Mouse (Mus musculus) liver, embryonic 12.5 days (tissue): ENCODE measurements around the gene Morn2. TPM values are rescaled to one million over a fixed set of nuclear protein-coding genes. Genes with fewer than 3 reads are reported as not detected.

Experiments
- ATAC-seq: fragments of 200-750 bp; cut with Nextera tagmentation; 2 replicates; pipeline ENCODE4 v1.8.0; 2017; ENCODE audit warnings: moderate number of reproducible peaks, mild to moderate bottlenecking, moderate library complexity
- H3K27ac ChIP-seq: fragments of 300-500 bp; sonication (generic); 2 replicates; pipeline ENCODE4 v1.5.1; 2016; ENCODE audit warnings: mild to moderate bottlenecking
- H3K27me3 ChIP-seq: fragments of 300-500 bp; sonication (generic); replicated peaks from 2 replicates; pipeline ENCODE4 v1.6.1; 2016; ENCODE audit warnings: mild to moderate bottlenecking, moderate library complexity
- H3K36me3 ChIP-seq: fragments of 300-500 bp; sonication (generic); 2 replicates; pipeline ENCODE4 v1.6.1; 2016; ENCODE audit warnings: mild to moderate bottlenecking, moderate library complexity
- H3K4me1 ChIP-seq: fragments of 300-500 bp; sonication (generic); 2 replicates; pipeline ENCODE4 v1.6.1; 2016
- H3K4me2 ChIP-seq: fragments of 300-500 bp; sonication (generic); 2 replicates; pipeline ENCODE4 v1.6.1; 2016; ENCODE audit warnings: mild to moderate bottlenecking, moderate library complexity
- H3K4me3 ChIP-seq: fragments of 300-500 bp; sonication (generic); 2 replicates; pipeline ENCODE4 v1.5.1; 2016; ENCODE audit warnings: mild to moderate bottlenecking, moderate library complexity
- H3K9ac ChIP-seq: fragments of 300-500 bp; sonication (generic); 2 replicates; pipeline ENCODE4 v1.6.1; 2016; ENCODE audit warnings: mild to moderate bottlenecking, moderate library complexity
- H3K9me3 ChIP-seq: fragments of 300-500 bp; sonication (generic); replicated peaks from 2 replicates; pipeline ENCODE4 v1.6.1; 2016; ENCODE audit warnings: mild to moderate bottlenecking, moderate library complexity
- WGBS: fragments of 180-500 bp; shearing (Covaris S2); methylation state at CpG from one replicate; pipeline ENCODE4 v1.1.7; 2016; ENCODE audit not compliant: insufficient replicate concordance; 5-methylcytosine and 5-hydroxymethylcytosine counted together
- polyA plus RNA-seq: library from polyadenylated mRNA; unstranded; fragments of >200 nt; fragmentation: Nextera tagmentation; extraction: Ambion mirVana; gene quantifications from 2 replicates; pipeline ENCODE4 v1.2.1, GENCODE M21; 2016

The Morn2 gene
- polyA plus RNA-seq, 1 experiment from 2014 or later = 13.3 TPM

DNA sequence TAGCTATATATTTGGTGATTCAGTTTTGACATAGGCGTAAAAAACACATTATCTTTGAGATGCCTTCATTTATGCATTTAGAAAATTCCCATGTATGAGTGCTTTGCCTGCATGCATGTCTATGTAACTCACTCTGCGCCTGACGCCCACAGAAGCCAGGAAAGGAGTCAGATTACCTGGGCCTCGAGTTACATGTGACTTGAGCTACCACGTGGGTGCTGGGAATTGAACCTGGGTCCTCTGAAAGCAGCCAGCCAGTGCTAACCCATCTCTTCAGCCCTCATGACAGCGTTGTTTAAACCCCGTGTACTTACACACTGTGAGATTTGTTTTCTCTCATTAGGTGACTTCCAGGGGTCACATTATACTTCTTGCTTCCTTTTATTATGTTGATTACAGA, 34.5 kb downstream of the Morn2 start:
- H3K27me3 ChIP-seq = no peaks in the 10 kb centered on the region
- no peaks in the 10 kb centered on the region for H3K36me3 ChIP-seq
- H3K4me3 ChIP-seq = no peak overlapping the region
- H3K27ac ChIP-seq = no peak overlapping the region
- no peaks in the 10 kb centered on the region for H3K4me1 ChIP-seq
- no peaks in the 10 kb centered on the region for H3K9me3 ChIP-seq
- H3K9ac ChIP-seq = no peak overlapping the region
- no peak overlapping the region for H3K4me2 ChIP-seq
- no peak for ATAC-seq
- WGBS = 68% methylated on average over 7 of the region's 7 CpGs

DNA sequence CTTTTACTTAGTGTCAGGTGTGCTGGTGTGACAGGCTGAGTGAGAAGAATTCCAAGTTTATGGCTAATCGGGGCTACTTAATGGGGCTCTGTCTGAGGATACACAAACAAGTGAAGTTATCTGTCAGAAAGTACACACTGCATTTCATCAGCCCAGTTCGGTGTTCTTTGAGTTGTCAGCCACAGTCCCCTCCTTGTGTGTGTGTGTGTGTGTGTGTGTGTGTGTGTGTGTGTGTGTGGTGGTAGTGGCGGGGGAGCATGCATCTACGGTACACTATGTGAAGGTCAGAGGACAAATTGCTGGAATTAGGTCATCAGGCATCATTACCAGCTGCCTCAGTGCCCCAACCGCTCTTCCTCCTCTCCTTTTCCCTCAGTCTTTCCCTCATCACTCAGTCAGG, 35.5 kb downstream of the Morn2 start:
- no peak for ATAC-seq
- WGBS = 74% methylated on average over 5 of the region's 5 CpGs

DNA sequence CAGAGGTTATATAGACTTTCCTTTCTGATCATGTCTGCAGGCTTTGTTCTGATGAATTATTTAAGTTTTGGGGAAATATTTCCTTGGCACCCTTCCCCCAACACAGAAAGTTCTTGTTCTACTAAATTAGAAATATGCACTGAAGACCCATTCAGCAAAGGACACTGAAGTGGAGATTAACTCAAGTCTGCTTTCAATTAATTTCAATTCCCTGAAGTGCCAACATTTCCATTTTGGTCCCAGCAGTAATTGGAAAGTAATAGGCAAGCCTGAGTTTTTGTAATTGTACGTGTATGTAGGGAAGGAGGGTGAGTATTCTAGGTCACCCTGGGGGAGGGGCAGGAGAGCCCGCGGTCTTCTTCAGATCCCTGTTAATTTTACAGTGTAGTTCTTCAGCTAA, 36.4 kb downstream of the Morn2 start:
- no peak overlapping the region for H3K4me3 ChIP-seq
- H3K9ac ChIP-seq = no peak overlapping the region
- H3K4me2 ChIP-seq = no peak overlapping the region
- 75% methylated on average over 3 of the region's 3 CpGs for WGBS
- no peak overlapping the region for H3K27ac ChIP-seq
- no peak for ATAC-seq
- H3K27me3 ChIP-seq = no peaks in the 10 kb centered on the region
- no peaks in the 10 kb centered on the region for H3K9me3 ChIP-seq
- no peaks in the 10 kb centered on the region for H3K36me3 ChIP-seq
- H3K4me1 ChIP-seq = no peaks in the 10 kb centered on the region

More for the DNA sequence above, 35.5 kb downstream of the Morn2 start:
- H3K9ac ChIP-seq = no peak overlapping the region
- H3K4me2 ChIP-seq = no peak overlapping the region
- H3K4me3 ChIP-seq = no peak overlapping the region
- H3K4me1 ChIP-seq = no peaks in the 10 kb centered on the region
- no peaks in the 10 kb centered on the region for H3K27me3 ChIP-seq
- no peaks in the 10 kb centered on the region for H3K9me3 ChIP-seq
- no peaks in the 10 kb centered on the region for H3K36me3 ChIP-seq
- H3K27ac ChIP-seq = no peak overlapping the region

DNA sequence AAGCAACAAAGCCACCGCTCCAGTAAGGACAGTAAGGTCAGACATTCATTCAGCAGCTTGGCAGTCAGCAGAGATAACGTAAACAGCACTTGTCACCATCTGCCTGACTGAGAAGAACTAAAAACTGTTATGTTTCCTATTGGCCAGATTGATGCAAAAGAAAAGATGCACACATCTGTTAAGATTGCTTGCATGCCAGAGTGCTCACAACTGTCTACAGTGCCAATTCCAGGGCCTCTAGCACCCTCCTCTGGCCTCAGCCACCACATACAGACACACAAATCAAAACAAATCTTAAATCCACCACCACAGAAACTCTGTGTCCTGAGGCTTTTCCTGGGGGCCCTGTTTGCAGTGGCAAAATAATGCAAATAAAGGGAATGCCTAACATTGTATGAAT, 42.4 kb downstream of the Morn2 start:
- Histone ChIP-seq H3K27me3 (no peaks in the 10 kb centered on the region), H3K4me1 (no peaks in the 10 kb centered on the region), H3K4me3 (no peak overlapping the region), H3K36me3 (no peaks in the 10 kb centered on the region), H3K9me3 (no peaks in the 10 kb centered on the region), H3K27ac (no peak overlapping the region), H3K9ac (no peak overlapping the region), H3K4me2 (no peak overlapping the region)
- ATAC-seq = no peak
- 69% methylated on average over 2 of the region's 2 CpGs for WGBS

DNA sequence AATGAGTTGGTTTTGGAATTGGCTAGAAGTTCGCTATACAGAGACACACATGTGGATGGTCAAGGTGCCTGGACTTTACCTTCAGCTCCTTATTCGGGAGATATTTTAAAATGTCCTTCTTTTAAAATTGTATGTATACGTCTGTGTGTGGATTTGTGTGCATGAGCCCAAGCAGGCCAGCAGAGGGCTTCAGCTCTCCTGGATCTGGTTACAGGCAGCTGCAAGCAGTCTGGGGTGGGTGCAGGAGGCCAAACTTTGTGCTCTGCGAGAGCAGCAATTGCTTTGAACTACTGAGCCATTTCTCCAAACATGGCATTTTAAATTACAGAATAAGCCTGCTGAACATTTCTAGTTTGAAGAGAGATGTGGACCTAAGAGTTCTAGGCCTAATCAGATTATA, 55.3 kb downstream of the Morn2 start:
- Histone ChIP-seq H3K27me3 (no peaks in the 10 kb centered on the region), H3K9ac (no peak overlapping the region), H3K4me2 (no peak overlapping the region), H3K36me3 (no peaks in the 10 kb centered on the region), H3K4me3 (no peak overlapping the region), H3K27ac (no peak overlapping the region), H3K9me3 (no peaks in the 10 kb centered on the region), H3K4me1 (no peaks in the 10 kb centered on the region)
- WGBS = 61% methylated on average over 4 of the region's 4 CpGs
- ATAC-seq = no peak

DNA sequence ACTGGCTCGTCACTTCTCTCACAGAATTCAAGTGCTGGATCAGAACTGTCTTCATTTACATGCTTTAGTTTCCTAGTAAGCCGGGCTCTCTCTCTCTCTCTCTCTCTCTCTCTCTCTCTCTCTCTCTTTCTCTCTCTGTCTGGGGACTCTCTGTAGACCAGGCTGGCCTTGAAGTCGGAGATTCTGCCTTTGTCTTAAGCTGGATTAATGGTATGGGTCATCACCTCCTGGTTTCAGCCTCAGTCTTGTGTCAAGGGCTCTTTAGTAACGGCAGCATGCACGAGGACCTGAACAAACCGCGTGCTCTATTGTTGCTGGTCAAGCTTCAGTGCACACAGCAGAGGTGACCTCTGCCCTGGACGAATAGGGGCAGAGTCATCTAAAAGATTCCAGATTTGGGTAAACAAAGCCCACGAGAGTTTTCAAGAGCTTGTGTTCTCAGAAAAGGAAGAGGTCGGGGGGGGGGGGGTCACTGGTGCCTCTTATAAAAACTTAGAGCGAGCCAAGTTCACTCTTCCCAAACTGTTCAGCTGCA, 56.7 kb downstream of the Morn2 start:
- Histone ChIP-seq H3K9me3 (no peaks in the 10 kb centered on the region), H3K36me3 (no peaks in the 10 kb centered on the region), H3K4me3 (no peak overlapping the region), H3K4me2 (no peak overlapping the region), H3K9ac (no peak overlapping the region), H3K27ac (no peak overlapping the region), H3K27me3 (no peaks in the 10 kb centered on the region), H3K4me1 (no peaks in the 10 kb centered on the region)
- 67% methylated on average over 11 of the region's 11 CpGs for WGBS
- no peak for ATAC-seq

Other genes starting within 250 kb of the Morn2 start
- gene Hnrnpll, start 227.9 kb upstream of the Morn2 start, polyA plus RNA-seq = 50.2 and 52.5 TPM in 2 replicates
- gene Galm, start 162.7 kb upstream of the Morn2 start, polyA plus RNA-seq = 14.6 and 15.2 TPM in 2 replicates
- 389 and 394 TPM in 2 replicates for gene Srsf7, start 82.9 kb upstream of the Morn2 start, polyA plus RNA-seq
- not detected in 2 replicates for gene Ttc39d, start 82.7 kb upstream of the Morn2 start, polyA plus RNA-seq
- 46.3 and 47.9 TPM in 2 replicates for gene Gemin6, start 65.8 kb upstream of the Morn2 start, polyA plus RNA-seq
- gene Dhx57, start 273 bp downstream of the Morn2 start, polyA plus RNA-seq = 6.6 and 7.1 TPM in 2 replicates
- 0.31 TPM in 2 replicates for gene Arhgef33, start 17.2 kb downstream of the Morn2 start, polyA plus RNA-seq
- gene Gm10190, start 83.3 kb downstream of the Morn2 start, polyA plus RNA-seq = 0.61 TPM in 1 of 2 replicates, not detected in the other
- gene Sos1, start 190.2 kb downstream of the Morn2 start, polyA plus RNA-seq = 2.6 and 2.9 TPM in 2 replicates